Mouse (Mus musculus): ENCODE data around the gene Gm28374. TPM values are rescaled to one million over a fixed set of nuclear protein-coding genes. Genes with fewer than 3 reads are reported as not detected.

Gene Gm28374
- polyA plus RNA-seq, 2 experiments from 2014 or later: 0.69 TPM; not detected in 1

Other genes starting within 250 kb of the Gm28374 start
- 10 to 100 TPM; 70.6 to 78.6 TPM for gene Frmd8, start 207.0 kb downstream of the Gm28374 start, polyA plus RNA-seq (2017; shearing (Covaris generic))
- 10 to 100 TPM; 43.3 to 60.2 TPM for gene Slc25a45, start 204.4 kb downstream of the Gm28374 start, polyA plus RNA-seq (2017; shearing (Covaris generic))
- gene Tigd3, start 188.1 kb downstream of the Gm28374 start, polyA plus RNA-seq (2017; shearing (Covaris generic)): under 1 TPM; 0.29 to 0.58 TPM
- gene Dpf2, start 169.2 kb downstream of the Gm28374 start, polyA plus RNA-seq (2017; shearing (Covaris generic)): 100 to 1,000 TPM; 123 to 178 TPM
- under 1 TPM in 1 of 2 experiments, not detected in 1; 0.25 TPM for gene Cdc42ep2, start 157.4 kb downstream of the Gm28374 start, polyA plus RNA-seq (2017; shearing (Covaris generic))
- gene Pola2, start 118.1 kb downstream of the Gm28374 start, polyA plus RNA-seq (2017; shearing (Covaris generic)): 10 to 100 TPM; 16.5 to 17.5 TPM
- not detected for gene Slc22a20, start 96.1 kb downstream of the Gm28374 start, polyA plus RNA-seq (2017; shearing (Covaris generic))
- gene Capn1, start 66.4 kb downstream of the Gm28374 start, polyA plus RNA-seq (2017; shearing (Covaris generic)): 10 to 100 TPM; 48.8 to 56.7 TPM
- 10 to 100 TPM; 12.2 to 15.7 TPM for gene Syvn1, start 35.7 kb downstream of the Gm28374 start, polyA plus RNA-seq (2017; shearing (Covaris generic))
- 10 to 100 TPM; 31.3 to 38.5 TPM for gene Mrpl49, start 24.5 kb downstream of the Gm28374 start, polyA plus RNA-seq (2017; shearing (Covaris generic))
- gene Fau, start 24.4 kb downstream of the Gm28374 start, polyA plus RNA-seq (2017; shearing (Covaris generic)): 1,000 to 10,000 TPM; 2,454 to 3,437 TPM
- gene Znhit2, start 21.1 kb downstream of the Gm28374 start, polyA plus RNA-seq (2017; shearing (Covaris generic)): 10 to 100 TPM; 10.3 to 11.0 TPM
- 1 to 10 TPM; 5.4 to 9.2 TPM for gene Tm7sf2, start 13.9 kb downstream of the Gm28374 start, polyA plus RNA-seq (2017; shearing (Covaris generic))
- gene Vps51, start 5.0 kb downstream of the Gm28374 start, polyA plus RNA-seq (2017; shearing (Covaris generic)): 10 to 100 TPM; 34.1 to 34.6 TPM
- not detected for gene Tmem262, start 2.2 kb downstream of the Gm28374 start, polyA plus RNA-seq (2017; shearing (Covaris generic))
- 10 to 100 TPM; 26.9 to 43.8 TPM for gene Zfpl1, start 2.7 kb upstream of the Gm28374 start, polyA plus RNA-seq (2017; shearing (Covaris generic))
- 1 to 10 TPM; 6.7 to 9.3 TPM for gene Cdca5, start 2.7 kb upstream of the Gm28374 start, polyA plus RNA-seq (2017; shearing (Covaris generic))
- not detected for gene AC131692.1, start 12.2 kb upstream of the Gm28374 start, polyA plus RNA-seq (2017; shearing (Covaris generic))
- not detected for gene Naaladl1, start 23.5 kb upstream of the Gm28374 start, polyA plus RNA-seq (2017; shearing (Covaris generic))
- 1 to 10 TPM; 2.5 to 2.6 TPM for gene Sac3d1, start 36.4 kb upstream of the Gm28374 start, polyA plus RNA-seq (2017; shearing (Covaris generic))
- gene Snx15, start 46.0 kb upstream of the Gm28374 start, polyA plus RNA-seq (2017; shearing (Covaris generic)): 10 to 100 TPM; 17.4 to 25.2 TPM
- gene Batf2, start 58.7 kb upstream of the Gm28374 start, polyA plus RNA-seq (2017; shearing (Covaris generic)): not detected
- gene Arl2, start 59.3 kb upstream of the Gm28374 start, polyA plus RNA-seq (2017; shearing (Covaris generic)): 10 to 100 TPM; 16.9 to 20.1 TPM
- gene Majin, start 102.1 kb upstream of the Gm28374 start, polyA plus RNA-seq (2017; shearing (Covaris generic)): under 1 TPM in 1 of 2 experiments, not detected in 1; 0.60 TPM
- not detected for gene Gpha2, start 144.1 kb upstream of the Gm28374 start, polyA plus RNA-seq (2017; shearing (Covaris generic))
- 1 to 10 TPM; 1.4 to 1.5 TPM for gene Ppp2r5b, start 153.6 kb upstream of the Gm28374 start, polyA plus RNA-seq (2017; shearing (Covaris generic))
- 10 to 100 TPM in 1 of 2 experiments, 1 to 10 TPM in 1; 7.4 to 17.2 TPM for gene Atg2a, start 159.4 kb upstream of the Gm28374 start, polyA plus RNA-seq (2017; shearing (Covaris generic))
- gene Ehd1, start 194.5 kb upstream of the Gm28374 start, polyA plus RNA-seq (2017; shearing (Covaris generic)): 10 to 100 TPM; 11.0 to 15.2 TPM
- under 1 TPM; 0.11 to 0.17 TPM for gene Cdc42bpg, start 224.2 kb upstream of the Gm28374 start, polyA plus RNA-seq (2017; shearing (Covaris generic))